Mouse (Mus musculus): Measurements from ENCODE around the gene Mtg2.

Mtg2 gene

GRCm38 (mm10) chr2:180107081-180107480 is 36.7 kb downstream of the Mtg2 start:
- DNase-seq: peak; percentile 49

DNA sequence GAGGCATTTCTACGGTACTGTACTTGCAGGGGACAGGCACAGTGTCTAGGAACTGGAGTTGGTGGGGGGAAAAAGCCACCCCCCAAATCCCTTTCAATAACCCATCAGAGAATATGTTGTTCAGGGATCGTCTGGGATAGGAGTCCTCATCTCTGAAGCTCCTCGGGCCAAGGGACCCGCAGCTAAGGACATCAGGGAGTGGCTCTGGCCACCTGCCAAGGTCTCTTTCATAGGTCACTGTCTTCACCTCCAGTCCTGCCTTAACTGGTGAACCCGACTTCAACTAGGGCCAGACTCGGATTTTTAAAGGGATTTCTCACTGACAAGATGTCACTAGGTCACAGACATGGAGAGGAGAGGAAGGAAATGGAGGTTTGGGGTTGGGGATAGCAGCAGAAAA is 37.9 kb downstream of the Mtg2 start:
- no peak for DNase-seq

DNA sequence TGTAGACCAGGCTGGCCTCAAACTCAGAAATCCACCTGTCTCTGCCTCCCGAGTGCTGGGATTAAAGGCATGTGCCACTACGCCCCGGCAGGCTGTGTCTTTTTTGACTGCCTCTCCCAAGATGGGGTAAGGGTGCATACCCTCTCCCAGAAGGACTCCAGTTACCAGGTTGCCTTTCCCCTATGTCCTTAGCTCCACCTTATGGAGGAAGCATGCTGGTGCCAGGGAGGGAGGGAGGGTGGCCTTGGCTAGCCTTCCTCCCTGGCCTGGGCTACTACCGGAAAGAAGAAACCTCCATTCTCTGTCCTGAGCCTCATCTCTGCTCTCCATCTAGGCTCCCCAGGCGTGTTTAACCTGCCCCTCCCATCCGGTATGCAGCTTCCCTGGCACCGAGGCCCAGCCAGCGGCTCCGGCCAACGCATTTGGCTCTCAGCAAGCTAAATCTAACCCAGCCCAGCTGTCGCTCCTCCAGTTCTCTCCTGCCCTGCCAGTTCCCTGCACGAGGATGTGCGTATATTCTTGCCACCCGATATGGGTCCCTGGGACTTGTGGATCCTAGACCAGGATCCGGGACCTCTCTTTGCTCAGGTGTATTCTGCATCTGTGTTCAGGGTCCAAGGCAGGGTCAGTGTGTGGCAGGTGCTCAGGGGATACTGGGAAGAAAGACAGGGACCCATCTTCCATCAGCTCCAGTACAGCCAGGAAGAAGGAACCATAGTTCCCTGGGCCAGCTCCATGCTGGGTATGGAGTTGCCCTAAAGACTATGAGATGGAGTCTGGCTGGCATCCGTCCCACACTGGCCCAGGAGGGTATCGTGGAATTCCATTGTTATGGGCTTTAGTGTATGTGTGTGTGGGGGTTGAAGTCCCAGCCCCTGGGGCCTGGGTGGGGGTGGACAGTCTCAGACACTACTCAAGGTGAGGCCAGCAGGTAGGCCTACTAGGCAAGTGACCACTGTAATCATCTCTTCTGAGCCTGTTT is 43.8 kb downstream of the Mtg2 start:
- peak; percentile 89 for DNase-seq

DNA sequence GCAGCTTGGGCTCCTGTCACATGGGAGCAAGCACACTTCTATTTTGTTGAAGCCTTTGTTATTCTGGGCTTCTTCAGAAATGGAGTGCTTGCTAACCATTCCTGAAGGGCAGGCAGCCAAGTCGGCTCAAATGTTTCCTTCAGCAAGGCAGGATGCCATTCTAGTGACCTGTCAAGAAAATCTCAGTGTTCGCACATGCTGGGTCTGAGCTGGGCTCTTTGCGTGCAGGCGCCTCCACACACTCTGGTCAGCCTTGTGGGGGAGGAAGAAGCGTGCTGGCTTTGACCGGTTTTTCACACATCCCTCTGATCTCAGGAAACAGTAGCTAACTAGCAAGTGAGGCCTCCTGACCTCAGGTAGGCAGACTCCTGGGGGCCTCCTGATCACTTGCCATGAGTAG is 44.9 kb downstream of the Mtg2 start:
- peak; percentile 91 for DNase-seq

GRCm38 (mm10) chr2:180116081-180116493 is 45.7 kb downstream of the Mtg2 start:
- peak; percentile 65 for DNase-seq

- peak; percentile 83 for DNase-seq
Measured at GRCm38 (mm10) chr2:180116741-180117484, 46.5 kb downstream of the Mtg2 start.

- peak; percentile 38 for DNase-seq
Measured at GRCm38 (mm10) chr2:180117485-180118194, 47.3 kb downstream of the Mtg2 start.

DNA sequence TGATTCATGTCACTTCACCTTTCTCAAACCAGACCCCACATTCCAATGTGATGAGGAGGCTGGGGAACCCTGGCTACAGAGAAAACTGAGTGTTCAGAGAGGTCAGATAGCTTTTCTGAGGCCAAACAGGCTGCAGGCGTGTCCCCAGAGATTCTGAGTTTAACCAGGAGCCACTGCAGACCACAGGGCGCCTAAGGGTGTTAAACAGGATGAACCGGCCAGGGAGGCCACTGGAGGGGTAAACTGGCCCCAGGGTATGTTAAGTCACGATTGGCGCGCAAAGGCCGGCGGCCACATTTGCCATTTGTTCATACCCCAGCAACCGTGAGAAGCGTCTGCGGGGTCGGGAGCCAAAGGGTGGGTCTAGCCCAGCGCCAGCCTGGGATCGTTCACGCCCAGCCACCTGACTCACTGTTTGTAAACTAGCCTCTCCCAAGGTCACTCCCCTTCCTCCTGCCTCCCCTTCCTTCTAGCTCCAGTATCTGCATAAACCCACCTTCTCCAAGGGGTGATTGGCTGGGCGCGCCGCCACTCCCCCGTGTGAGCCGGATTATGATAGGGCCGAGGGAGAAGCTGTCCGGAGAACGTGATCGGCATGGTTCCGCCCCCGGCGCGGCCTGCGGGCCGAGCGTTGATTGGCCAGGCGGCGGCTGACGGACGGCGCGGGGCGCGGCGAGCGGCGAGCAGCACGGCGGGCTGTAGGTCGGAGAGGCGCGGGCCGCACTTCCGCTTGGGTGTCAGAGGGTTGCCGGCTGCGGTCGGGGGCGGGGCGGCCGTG is 48.5 kb downstream of the Mtg2 start, which contains the start of gene Osbpl2:
Gene Osbpl2 (plus strand): TSS at position 646 of the 778 bp plus-strand sequence.
- peak; percentile 100 for DNase-seq

DNA sequence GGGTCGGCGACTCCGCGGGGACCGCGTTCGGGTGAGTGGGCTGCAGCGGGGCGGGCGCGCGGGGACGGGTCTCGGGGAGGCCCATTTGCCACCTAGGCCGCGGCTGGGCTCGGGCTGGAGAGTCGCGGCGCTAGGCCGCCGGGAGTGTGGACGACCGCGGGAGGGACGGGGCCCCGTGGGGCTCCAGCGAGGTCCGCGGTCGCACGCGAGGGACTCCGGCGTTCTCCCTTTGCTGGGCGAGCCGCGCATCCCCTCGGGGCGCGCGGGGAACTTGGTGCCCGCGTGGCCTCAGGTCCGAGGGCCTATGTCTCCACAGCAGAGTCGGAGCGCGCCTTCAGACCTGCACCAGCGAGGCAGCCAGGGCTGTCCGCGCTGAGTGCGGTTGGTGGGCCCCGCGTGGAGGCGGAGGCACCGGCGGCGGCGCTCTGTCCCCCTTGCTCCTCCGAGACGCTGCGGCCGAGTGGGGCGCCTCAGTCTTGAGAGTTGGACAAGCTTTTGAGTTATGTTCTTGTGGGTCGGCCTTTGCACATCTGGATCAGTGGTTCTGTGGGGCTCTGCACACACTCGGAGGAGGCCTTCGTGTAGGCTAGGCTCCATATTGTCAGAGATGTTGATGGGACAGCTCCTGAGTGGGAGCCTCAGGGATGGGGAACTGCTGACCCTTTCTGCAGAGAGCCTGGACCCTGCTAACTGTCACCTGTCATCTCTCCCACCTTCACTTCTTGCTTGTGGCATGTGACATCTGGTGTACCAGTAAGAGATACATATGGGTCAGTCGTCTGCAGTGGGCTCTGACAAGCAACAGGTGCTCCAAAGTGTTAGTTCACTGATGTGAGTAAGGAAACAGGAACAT is 49.3 kb downstream of the Mtg2 start:
- DNase-seq: peak; percentile 20

- peak; percentile 39 for DNase-seq
Measured at GRCm38 (mm10) chr2:180120292-180120761, 49.9 kb downstream of the Mtg2 start.

DNA sequence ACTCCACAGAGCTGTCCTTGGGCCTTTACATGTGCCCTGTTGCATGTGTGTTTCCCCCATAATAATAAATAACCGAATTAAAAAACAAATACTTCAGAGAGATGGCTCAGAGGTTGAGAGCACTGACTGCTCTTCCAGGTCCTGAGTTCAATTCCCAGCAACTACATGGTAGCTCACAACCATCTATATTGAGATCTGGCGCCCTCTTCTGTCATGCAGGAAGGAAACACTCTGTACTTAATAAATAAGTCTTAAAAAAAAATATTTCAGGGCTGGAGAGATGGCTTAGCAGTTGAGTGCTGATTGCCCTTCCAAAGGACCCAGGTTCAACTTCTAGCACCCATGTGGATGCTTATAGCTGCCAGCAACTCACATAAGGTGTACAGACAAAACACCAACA is 53.8 kb downstream of the Mtg2 start:
- DNase-seq: no peak

- DNase-seq: peak; percentile 53
Measured at GRCm38 (mm10) chr2:180126195-180126594, 55.8 kb downstream of the Mtg2 start.

DNA sequence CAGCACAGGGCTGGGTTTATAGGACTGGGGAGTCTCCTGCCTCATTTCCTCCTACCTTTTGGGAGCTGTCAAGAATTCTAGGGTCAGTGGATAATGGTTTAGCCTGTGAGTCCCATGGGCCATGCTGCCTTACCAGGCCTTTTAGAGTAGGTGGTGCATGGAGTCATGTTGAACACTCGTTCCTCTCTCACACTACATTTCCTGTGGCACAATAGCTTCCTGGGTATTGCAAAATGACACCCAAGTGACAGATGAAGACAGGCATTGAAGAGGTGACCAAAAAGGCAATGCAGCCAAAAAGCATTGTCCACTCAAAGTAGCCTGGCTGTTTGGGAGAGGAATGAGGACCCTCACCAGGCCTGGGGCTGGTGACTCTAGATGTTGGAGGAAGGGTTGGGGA is 57.3 kb downstream of the Mtg2 start:
- peak; percentile 30 for DNase-seq

DNA sequence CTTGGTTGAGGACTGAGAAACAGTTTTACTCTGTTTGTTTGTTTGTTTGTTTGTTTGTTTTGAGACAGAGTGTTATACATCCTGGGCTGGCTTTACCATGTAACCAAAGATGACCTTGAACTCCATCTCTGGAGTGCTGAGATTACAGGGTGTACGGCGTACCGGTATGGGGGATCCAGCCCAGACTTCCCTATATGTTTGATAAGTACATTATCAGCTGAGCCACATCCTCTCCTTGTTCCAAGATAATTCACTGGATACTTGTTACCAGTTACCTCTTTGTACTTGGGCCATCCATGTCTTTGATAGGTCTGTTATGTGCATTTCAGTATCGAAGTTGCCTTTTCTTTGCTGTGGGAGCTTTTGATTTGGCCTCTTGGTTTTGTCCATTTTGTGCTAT is 62.8 kb downstream of the Mtg2 start:
- no peak for DNase-seq

GRCm38 (mm10) chr2:180133911-180134310 is 63.5 kb downstream of the Mtg2 start:
- DNase-seq: no peak

DNA sequence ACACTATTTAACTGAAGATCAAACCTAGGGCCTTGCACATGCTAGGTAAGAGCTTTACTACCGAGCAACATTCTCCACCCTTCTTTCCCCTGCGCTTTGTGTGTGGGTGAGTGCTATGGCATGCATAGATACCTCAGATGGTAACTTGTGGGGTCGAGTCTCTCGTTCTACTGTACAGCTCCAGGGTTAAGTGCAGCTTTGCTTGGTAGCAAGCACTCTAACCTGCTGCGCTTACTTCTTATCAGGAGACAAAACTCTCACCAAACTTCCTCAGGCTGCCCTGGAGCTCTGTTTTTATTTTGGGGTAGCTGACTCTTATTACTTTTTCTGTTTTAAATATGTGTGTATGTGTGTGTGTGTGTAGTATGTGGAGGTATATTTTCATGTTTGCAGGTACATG is 65.0 kb downstream of the Mtg2 start:
- DNase-seq: no peak

All from lung, postnatal 36 days (tissue).